Mouse (Mus musculus) ES-Bruce4 (cell line): ENCODE measurements around the gene Cdc14b.

Experiments used
- EP300 ChIP-seq: IDR thresholded peaks from 2 replicates; pipeline ENCODE4 v1.6.1; 2011; ENCODE audit warnings: low read depth, low read length; ENCODE audit not compliant: insufficient read depth
- POLR2A ChIP-seq: IDR thresholded peaks from one replicate; pipeline ENCODE4 v1.8.1; 2011; ENCODE audit warnings: low read length; ENCODE audit not compliant: insufficient read depth

- TF ChIP-seq POLR2A (no peak), EP300 (no peak)
Observed at GRCm38 (mm10) chr13:64286791-64287190, 11.7 kb upstream of the Cdc14b start.
